Mouse (Mus musculus): ENCODE results near the gene Tmem135. TPM values are rescaled to one million over a fixed set of nuclear protein-coding genes. Genes with fewer than 3 reads are reported as not detected.

Gene Tmem135
- 20.3 and 24.5 TPM in 2 replicates for polyA plus RNA-seq (2015; fragmentation: Nextera tagmentation; extraction: Ambion mirVana)

GRCm38 (mm10) chr7:89404081-89404733 is at the start of gene Tmem135, which contains the start of gene Fzd4:
Gene Tmem135 (minus strand): TSS chr7:89404222.
Gene Fzd4 (plus strand): TSS chr7:89404355.
- Histone ChIP-seq H3K9me3 (no peaks in the 10 kb centered on the region), H3K27ac (peak within 1 kb of the TSS; percentile 85), H3K4me1 (replicated peaks) (peaks cover 27% of the 10 kb centered on the region), H3K36me3 (0 out of 2 replicates have a peak, but pooled peaks cover 4% of the 10 kb centered on the region), H3K4me2 (peak within 1 kb of the TSS; percentile 97), H3K27me3 (peaks cover 19% of the 10 kb centered on the region), H3K9ac (peak within 1 kb of the TSS; percentile 83), H3K4me3 (peak within 1 kb of the TSS; percentile 71)
- WGBS = under 1% methylated on average over 58 of the region's 62 CpGs
- ATAC-seq (ENCODE audit: low FRiP score) = peak; percentile 97

- Histone ChIP-seq H3K9me3 (no peaks in the 10 kb centered on the region), H3K27ac (no peak overlapping the region), H3K9ac (no peak overlapping the region), H3K36me3 (no peaks in the 10 kb centered on the region), H3K27me3 (no peaks in the 10 kb centered on the region), H3K4me2 (no peak overlapping the region), H3K4me1 (replicated peaks) (no peaks in the 10 kb centered on the region), H3K4me3 (no peak overlapping the region)
- no peak for ATAC-seq (ENCODE audit: low FRiP score)
- 66% methylated on average over 2 of the region's 2 CpGs for WGBS
These were observed 46.3 kb upstream of the Tmem135 start for GRCm38 (mm10) chr7:89450312-89450711.

- 86% methylated on average over 4 of the region's 4 CpGs for WGBS
- H3K4me1 ChIP-seq (replicated peaks) = no peaks in the 10 kb centered on the region
- no peak for ATAC-seq (ENCODE audit: low FRiP score)
- no peak overlapping the region for H3K27ac ChIP-seq
- H3K9ac ChIP-seq = no peak overlapping the region
- H3K4me2 ChIP-seq = no peak overlapping the region
- H3K36me3 ChIP-seq = no peaks in the 10 kb centered on the region
- no peaks in the 10 kb centered on the region for H3K27me3 ChIP-seq
- H3K9me3 ChIP-seq = no peaks in the 10 kb centered on the region
- no peak overlapping the region for H3K4me3 ChIP-seq
These were observed 41.1 kb upstream of the Tmem135 start for GRCm38 (mm10) chr7:89445137-89445536.

GRCm38 (mm10) chr7:89442242-89442641 is 38.2 kb upstream of the Tmem135 start:
- no peak for ATAC-seq (ENCODE audit: low FRiP score)
- no peaks in the 10 kb centered on the region for H3K36me3 ChIP-seq
- H3K4me2 ChIP-seq = no peak overlapping the region
- no peaks in the 10 kb centered on the region for H3K4me1 ChIP-seq (replicated peaks)
- H3K9ac ChIP-seq = no peak overlapping the region
- H3K27ac ChIP-seq = no peak overlapping the region
- WGBS = 51% methylated on average over 4 of the region's 4 CpGs
- H3K9me3 ChIP-seq = no peaks in the 10 kb centered on the region
- no peaks in the 10 kb centered on the region for H3K27me3 ChIP-seq
- no peak overlapping the region for H3K4me3 ChIP-seq

- Histone ChIP-seq H3K9me3 (no peaks in the 10 kb centered on the region), H3K4me2 (no peak overlapping the region), H3K4me1 (replicated peaks) (no peaks in the 10 kb centered on the region), H3K36me3 (no peaks in the 10 kb centered on the region), H3K4me3 (no peak overlapping the region), H3K27me3 (no peaks in the 10 kb centered on the region), H3K9ac (no peak overlapping the region), H3K27ac (no peak overlapping the region)
- no peak for ATAC-seq (ENCODE audit: low FRiP score)
- WGBS = 80% methylated on average over 7 of the region's 7 CpGs
These were observed 37.3 kb upstream of the Tmem135 start for GRCm38 (mm10) chr7:89441291-89441690.

GRCm38 (mm10) chr7:89437589-89437988 is 33.6 kb upstream of the Tmem135 start:
- H3K27ac ChIP-seq = no peak overlapping the region
- WGBS = 48% methylated on average over 4 of the region's 4 CpGs
- H3K36me3 ChIP-seq = no peaks in the 10 kb centered on the region
- H3K4me3 ChIP-seq = no peak overlapping the region
- H3K9me3 ChIP-seq = no peaks in the 10 kb centered on the region
- H3K9ac ChIP-seq = no peak overlapping the region
- H3K4me1 ChIP-seq (replicated peaks) = no peaks in the 10 kb centered on the region
- no peak overlapping the region for H3K4me2 ChIP-seq
- no peaks in the 10 kb centered on the region for H3K27me3 ChIP-seq
- no peak for ATAC-seq (ENCODE audit: low FRiP score)

- Histone ChIP-seq H3K36me3 (no peaks in the 10 kb centered on the region), H3K4me2 (no peak overlapping the region), H3K27ac (no peak overlapping the region), H3K9me3 (no peaks in the 10 kb centered on the region), H3K27me3 (no peaks in the 10 kb centered on the region), H3K4me3 (no peak overlapping the region), H3K9ac (no peak overlapping the region), H3K4me1 (replicated peaks) (no peaks in the 10 kb centered on the region)
- 86% methylated on average over 5 of the region's 5 CpGs for WGBS
- ATAC-seq (ENCODE audit: low FRiP score) = no peak
These were observed 32.4 kb upstream of the Tmem135 start for GRCm38 (mm10) chr7:89436404-89436803.

GRCm38 (mm10) chr7:89433893-89434616 is 30.0 kb upstream of the Tmem135 start:
- no peaks in the 10 kb centered on the region for H3K4me1 ChIP-seq (replicated peaks)
- WGBS = 49% methylated on average over 8 of the region's 8 CpGs
- no peak overlapping the region for H3K9ac ChIP-seq
- H3K27me3 ChIP-seq = no peaks in the 10 kb centered on the region
- no peak overlapping the region for H3K27ac ChIP-seq
- H3K36me3 ChIP-seq = no peaks in the 10 kb centered on the region
- H3K4me2 ChIP-seq = no peak overlapping the region
- no peak overlapping the region for H3K4me3 ChIP-seq
- H3K9me3 ChIP-seq = no peaks in the 10 kb centered on the region
- no peak for ATAC-seq (ENCODE audit: low FRiP score)

GRCm38 (mm10) chr7:89433193-89433892 is 29.3 kb upstream of the Tmem135 start:
- 76% methylated on average over 9 of the region's 9 CpGs for WGBS
- H3K36me3 ChIP-seq = no peaks in the 10 kb centered on the region
- H3K4me2 ChIP-seq = no peak overlapping the region
- no peak overlapping the region for H3K27ac ChIP-seq
- H3K4me3 ChIP-seq = no peak overlapping the region
- H3K4me1 ChIP-seq (replicated peaks) = no peaks in the 10 kb centered on the region
- no peaks in the 10 kb centered on the region for H3K27me3 ChIP-seq
- no peak for ATAC-seq (ENCODE audit: low FRiP score)
- H3K9ac ChIP-seq = no peak overlapping the region
- no peaks in the 10 kb centered on the region for H3K9me3 ChIP-seq

- H3K4me3 ChIP-seq = no peak overlapping the region
- H3K27me3 ChIP-seq = no peaks in the 10 kb centered on the region
- WGBS = 92% methylated on average over 2 of the region's 2 CpGs
- no peak for ATAC-seq (ENCODE audit: low FRiP score)
- no peak overlapping the region for H3K9ac ChIP-seq
- H3K27ac ChIP-seq = no peak overlapping the region
- H3K9me3 ChIP-seq = no peaks in the 10 kb centered on the region
- no peak overlapping the region for H3K4me2 ChIP-seq
- H3K4me1 ChIP-seq (replicated peaks) = no peaks in the 10 kb centered on the region
- no peaks in the 10 kb centered on the region for H3K36me3 ChIP-seq
These were observed 27.2 kb upstream of the Tmem135 start for GRCm38 (mm10) chr7:89431185-89431584.

GRCm38 (mm10) chr7:89429326-89429725 is 25.3 kb upstream of the Tmem135 start:
- no peaks in the 10 kb centered on the region for H3K9me3 ChIP-seq
- no peaks in the 10 kb centered on the region for H3K4me1 ChIP-seq (replicated peaks)
- ATAC-seq (ENCODE audit: low FRiP score) = no peak
- no peaks in the 10 kb centered on the region for H3K27me3 ChIP-seq
- no peaks in the 10 kb centered on the region for H3K36me3 ChIP-seq
- no peak overlapping the region for H3K27ac ChIP-seq
- H3K4me3 ChIP-seq = no peak overlapping the region
- 73% methylated on average over 1 of the region's 1 CpGs for WGBS
- no peak overlapping the region for H3K9ac ChIP-seq
- H3K4me2 ChIP-seq = no peak overlapping the region

GRCm38 (mm10) chr7:89428804-89429203 is 24.8 kb upstream of the Tmem135 start:
- WGBS = 87% methylated on average over 5 of the region's 5 CpGs
- Histone ChIP-seq H3K9me3 (no peaks in the 10 kb centered on the region), H3K4me3 (no peak overlapping the region), H3K4me2 (no peak overlapping the region), H3K27ac (no peak overlapping the region), H3K9ac (no peak overlapping the region), H3K27me3 (no peaks in the 10 kb centered on the region), H3K4me1 (replicated peaks) (no peaks in the 10 kb centered on the region), H3K36me3 (no peaks in the 10 kb centered on the region)
- no peak for ATAC-seq (ENCODE audit: low FRiP score)

Measured in hindbrain, embryonic 13.5 days (tissue).